Mouse (Mus musculus) limb, embryonic 14.5 days (tissue): ENCODE data around the gene Lamtor2. TPM values are rescaled to one million over a fixed set of nuclear protein-coding genes. Genes with fewer than 3 reads are reported as not detected.
"Not testable (repeated sequence)": the region's sequence is repeated elsewhere in the genome, so short reads cannot be mapped to it uniquely, and the experiment has no call there.

Experiments used
- ATAC-seq: fragments of 200-750 bp; cut with Nextera tagmentation; 2 replicates; pipeline ENCODE4 v1.8.0; 2017; ENCODE audit warnings: low read depth, moderate number of reproducible peaks, moderate TSS enrichment; ENCODE audit not compliant: low FRiP score
- DNase-seq: peaks from one replicate; pipeline ENCODE4 v3.0.0-alpha.2; 2015; ENCODE audit warnings: low spot score
- H3K27ac ChIP-seq: fragments of 300-500 bp; sonication (generic); replicated peaks from 2 replicates; pipeline ENCODE4 v1.5.1; 2014; ENCODE audit warnings: low read depth, mild to moderate bottlenecking, low read length, moderate library complexity, mixed read lengths
- H3K27me3 ChIP-seq: fragments of 300-500 bp; sonication (generic); 2 replicates; pipeline ENCODE4 v1.6.1; 2014; ENCODE audit warnings: low read length, mixed read lengths; ENCODE audit not compliant: control insufficient read depth, insufficient read depth
- H3K36me3 ChIP-seq: fragments of 300-500 bp; sonication (generic); 2 replicates; pipeline ENCODE4 v1.6.1; 2014; ENCODE audit warnings: mild to moderate bottlenecking, low read length, moderate library complexity, mixed read lengths; ENCODE audit not compliant: control insufficient read depth, insufficient read depth
- H3K4me1 ChIP-seq: fragments of 300-500 bp; sonication (generic); 2 replicates; pipeline ENCODE4 v1.6.1; 2014; ENCODE audit warnings: antibody characterized with exemption, low read length, mixed read lengths; ENCODE audit not compliant: control insufficient read depth, insufficient read depth
- H3K4me2 ChIP-seq: fragments of 300-500 bp; sonication (generic); replicated peaks from 2 replicates; pipeline ENCODE4 v1.6.1; 2014; ENCODE audit warnings: low read depth, mild to moderate bottlenecking, low read length, moderate library complexity; ENCODE audit not compliant: severe bottlenecking
- H3K4me3 ChIP-seq: fragments of 300-500 bp; sonication (generic); replicated peaks from 2 replicates; pipeline ENCODE4 v1.5.1; 2014; ENCODE audit warnings: low read length
- H3K9ac ChIP-seq: fragments of 300-500 bp; sonication (generic); 2 replicates; pipeline ENCODE4 v1.6.1; 2014; ENCODE audit warnings: mild to moderate bottlenecking, low read depth, low read length, moderate library complexity; ENCODE audit not compliant: severe bottlenecking
- H3K9me3 ChIP-seq: fragments of 300-500 bp; sonication (generic); 2 replicates; pipeline ENCODE4 v1.6.1; 2016; ENCODE audit warnings: low read length; ENCODE audit not compliant: control insufficient read depth
- POLR2A ChIP-seq: fragments of 200-500 bp; IDR thresholded peaks from 2 replicates; pipeline ENCODE4 v1.8.0; 2012; ENCODE audit warnings: inconsistent platforms, mild to moderate bottlenecking, moderate library complexity, borderline replicate concordance; ENCODE audit not compliant: insufficient read depth, insufficient read length; ENCODE audit errors: extremely low read depth
- WGBS: fragments of 180-500 bp; shearing (Covaris S2); extraction: QIAGEN DNeasy Blood & Tissue Kit; methylation state at CpG from one replicate; pipeline ENCODE4 v1.1.7; 2014; 5-methylcytosine and 5-hydroxymethylcytosine counted together
- polyA plus RNA-seq, 2 experiments: library from polyadenylated mRNA; depleted of rRNA in 1 of 2; stranded (reverse) in 1 of 2; unstranded in 1 of 2; fragments of >200 nt; fragmentation: Nextera tagmentation in 1 of 2; extraction: Ambion mirVana in 1 of 2; gene quantifications; 2 replicates each; pipeline versions ENCODE4 v1.2.1 to v1.2.3; 2012 to 2014

The Lamtor2 gene
- 92.5 and 117 TPM in 2 replicates for polyA plus RNA-seq (2012; rRNA removed)
- 100 and 103 TPM in 2 replicates for polyA plus RNA-seq (2014; fragmentation: Nextera tagmentation; extraction: Ambion mirVana)

DNA sequence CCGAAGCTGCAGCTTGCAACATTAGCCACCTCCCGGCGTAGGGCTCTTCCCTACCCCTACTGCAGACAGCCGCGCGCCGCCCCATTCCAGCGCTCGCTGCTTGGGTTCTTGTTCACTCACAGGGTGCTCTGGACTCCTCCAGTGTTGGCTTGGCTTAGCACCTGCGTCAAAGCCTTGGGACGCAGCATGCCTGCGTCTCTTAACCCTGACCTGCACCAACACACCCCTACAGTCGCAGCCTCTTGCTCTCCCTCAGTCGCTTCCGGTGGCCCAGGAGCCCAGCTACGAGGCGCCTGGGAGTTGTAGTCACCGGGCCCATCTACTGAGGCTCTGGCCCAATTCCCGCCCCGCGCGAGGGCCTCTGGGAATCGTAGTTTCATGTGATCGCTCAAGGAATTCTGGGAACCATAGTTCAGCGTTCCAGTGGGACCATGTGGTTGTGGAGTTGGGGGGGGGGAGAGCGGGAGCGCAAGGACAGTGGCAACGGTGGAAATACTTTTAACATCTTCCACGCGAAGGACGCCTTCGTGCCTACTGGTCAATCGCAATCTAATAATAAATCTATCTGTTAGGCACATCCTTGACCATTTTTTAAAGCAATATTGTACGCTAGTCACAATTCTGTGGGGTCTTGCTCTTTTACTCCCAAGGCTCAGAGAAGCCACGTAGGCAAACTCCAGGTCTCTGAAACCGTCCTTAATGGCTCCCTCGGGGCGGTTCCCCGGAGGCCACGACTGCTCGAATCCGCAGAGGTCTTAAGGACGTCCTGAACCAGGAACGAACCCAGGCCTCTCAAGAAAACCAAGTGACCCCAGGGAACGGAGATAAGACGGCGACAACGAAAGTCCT is at the start of gene Lamtor2:
Lamtor2 (minus strand) TSS at position 399 of the 849 bp plus-strand sequence.
- peak within 1 kb of the TSS; percentile 92 for H3K4me2 ChIP-seq
- ATAC-seq (peak; percentile 90), DNase-seq (peak; percentile 100)
- H3K9ac ChIP-seq, result peak within 1 kb of the TSS; percentile 84
- no peaks in the 10 kb centered on the region for H3K27me3 ChIP-seq
- H3K27ac ChIP-seq, result peak within 1 kb of the TSS; percentile 95
- H3K4me3 ChIP-seq, result peak within 1 kb of the TSS; percentile 87
- WGBS, result under 1% methylated on average over 48 of the region's 48 CpGs
- H3K4me1 ChIP-seq, result peaks cover 9% of the 10 kb centered on the region
- peak; percentile 64; the same call in 1 of the 2 replicates for TF ChIP-seq POLR2A
- no peaks in the 10 kb centered on the region for H3K9me3 ChIP-seq
- H3K36me3 ChIP-seq, result peaks cover 23% of the 10 kb centered on the region

DNA sequence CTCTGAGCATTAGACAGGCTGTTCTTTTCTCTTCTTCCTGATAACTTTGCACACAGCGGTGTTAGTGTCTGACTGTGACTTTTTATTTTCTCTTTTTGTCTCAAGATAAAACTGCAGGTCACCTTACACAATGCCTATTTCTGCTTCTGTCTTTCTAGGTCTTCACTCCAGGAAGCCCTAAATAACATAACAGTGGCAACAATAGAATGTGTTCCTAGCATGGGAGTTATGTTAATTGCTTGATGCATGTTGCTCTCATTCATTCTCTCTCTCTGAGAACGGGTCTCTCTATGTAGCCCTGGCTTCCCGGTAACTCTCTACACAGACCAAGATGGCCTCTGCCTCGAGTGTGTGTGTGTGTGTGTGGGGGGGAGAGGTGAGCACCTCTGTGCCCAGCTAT is 49.6 kb upstream of the Lamtor2 start:
- Histone ChIP-seq H3K9me3 (no peaks in the 10 kb centered on the region), H3K4me3 (no peak overlapping the region), H3K27me3 (no peaks in the 10 kb centered on the region), H3K4me2 (no peak overlapping the region), H3K36me3 (no peaks in the 10 kb centered on the region), H3K9ac (no peak overlapping the region), H3K4me1 (0 out of 2 replicates have a peak, but pooled peaks cover 2% of the 10 kb centered on the region), H3K27ac (no peak overlapping the region)
- no peak for TF ChIP-seq POLR2A
- WGBS, result 79% methylated on average over 4 of the region's 4 CpGs
- DNase-seq, result no peak
- no peak for ATAC-seq

DNA sequence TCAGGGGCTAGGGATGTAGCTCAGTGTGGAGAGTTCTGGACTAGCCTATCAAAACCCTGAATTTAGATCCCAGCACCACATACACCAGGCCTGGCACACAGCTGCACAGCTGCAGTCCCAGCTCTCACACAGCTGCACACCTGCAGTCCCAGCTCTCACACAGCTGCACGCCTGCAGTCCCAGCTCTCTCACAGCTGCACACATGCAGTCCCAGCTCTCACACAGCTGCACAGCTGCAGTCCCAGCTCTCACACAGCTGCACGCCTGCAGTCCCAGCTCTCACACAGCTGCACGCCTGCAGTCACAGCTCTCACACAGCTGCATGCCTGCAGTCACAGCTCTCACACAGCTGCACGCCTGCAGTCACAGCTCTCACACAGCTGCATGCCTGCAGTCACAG is 43.7 kb upstream of the Lamtor2 start:
- H3K4me3 ChIP-seq, ATAC-seq, H3K9ac ChIP-seq, H3K36me3 ChIP-seq, DNase-seq, H3K4me2 ChIP-seq, H3K27ac ChIP-seq, H3K9me3 ChIP-seq, H3K27me3 ChIP-seq, H3K4me1 ChIP-seq: not testable (repeated sequence)
- WGBS, result 68% methylated on average over 4 of the region's 4 CpGs

DNA sequence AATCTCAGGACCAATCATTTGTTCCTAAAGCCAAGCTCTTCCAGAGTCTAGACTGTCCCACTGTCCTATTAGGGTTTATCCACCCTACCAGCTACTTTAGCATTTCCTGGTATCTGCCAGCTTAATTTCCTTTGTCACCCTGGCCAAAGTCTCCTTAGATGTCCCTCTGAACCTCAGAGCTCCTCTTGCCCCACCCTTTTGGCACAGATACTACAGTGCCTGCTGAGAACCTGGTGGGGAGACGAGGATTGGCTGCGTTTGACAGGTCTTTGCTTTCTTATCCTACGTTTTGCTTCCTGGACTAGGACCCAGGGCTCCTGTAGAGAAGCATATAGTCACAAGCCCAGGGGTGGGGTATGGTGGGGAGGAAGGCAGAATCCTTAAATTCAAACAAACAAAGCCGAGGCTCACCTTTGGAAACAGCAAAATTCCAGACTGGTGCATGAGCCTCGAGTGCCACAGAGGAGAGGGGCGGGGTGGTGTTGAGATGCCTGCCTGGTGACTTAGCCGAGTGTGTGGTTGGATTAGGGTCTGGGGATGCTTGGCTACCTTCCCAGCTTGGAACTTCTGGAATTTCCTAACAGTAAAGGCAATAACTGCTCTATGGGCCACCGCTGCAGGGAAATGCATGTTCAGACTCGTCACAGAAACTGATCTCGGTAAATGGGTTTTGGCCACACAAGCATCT is 41.2 kb upstream of the Lamtor2 start:
- H3K36me3 ChIP-seq, result no peaks in the 10 kb centered on the region; the same call in 1 of the 2 replicates
- peaks cover 5% of the 10 kb centered on the region; the same call in 1 of the 2 replicates for H3K4me1 ChIP-seq
- no peak overlapping the region for H3K9ac ChIP-seq
- DNase-seq, result peak; percentile 73
- ATAC-seq, result peak; percentile 38; the same call in 1 of the 2 replicates
- no peaks in the 10 kb centered on the region for H3K9me3 ChIP-seq
- H3K4me3 ChIP-seq, result no peak overlapping the region
- WGBS, result 36% methylated on average over 10 of the region's 10 CpGs
- H3K27ac ChIP-seq, result no peak overlapping the region
- peak overlapping the region; percentile 22; the same call in 1 of the 2 replicates for H3K4me2 ChIP-seq
- no peaks in the 10 kb centered on the region for H3K27me3 ChIP-seq
- TF ChIP-seq POLR2A, result no peak

DNA sequence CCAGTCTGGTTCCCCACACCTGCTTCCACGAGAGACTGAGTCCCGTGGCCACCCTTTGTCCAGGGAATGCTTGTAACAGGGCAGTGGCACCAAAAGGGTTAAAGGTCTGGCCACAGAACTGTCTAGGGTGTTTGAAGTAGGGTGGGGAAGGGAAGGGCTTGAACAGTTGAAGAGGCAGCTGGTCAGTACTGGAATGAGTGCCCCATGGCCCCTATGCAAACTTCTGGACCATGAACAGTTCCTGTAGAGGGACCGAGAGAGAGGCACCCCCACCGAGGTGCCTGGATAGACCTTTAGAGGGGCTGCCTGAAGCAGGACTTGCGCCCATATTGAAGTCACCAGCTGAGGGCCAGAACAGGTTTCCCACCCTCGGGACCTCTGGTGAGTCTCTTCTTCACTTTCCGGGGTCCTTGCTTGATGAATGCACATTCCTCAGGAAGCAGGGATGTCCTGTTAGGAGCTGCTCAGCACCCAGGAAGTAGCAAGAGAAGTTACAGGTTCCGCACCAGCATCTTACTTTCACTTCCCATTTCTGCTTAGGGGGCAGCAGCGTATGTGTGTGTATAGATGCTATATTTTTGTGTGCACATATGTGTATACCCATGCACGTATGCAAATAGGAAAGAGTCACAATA is 40.2 kb upstream of the Lamtor2 start:
- Histone ChIP-seq H3K4me1 (peaks cover 5% of the 10 kb centered on the region; the same call in 1 of the 2 replicates), H3K9me3 (no peaks in the 10 kb centered on the region), H3K27me3 (no peaks in the 10 kb centered on the region), H3K36me3 (peaks cover 9% of the 10 kb centered on the region), H3K27ac (no peak overlapping the region), H3K4me2 (no peak overlapping the region), H3K4me3 (no peak overlapping the region), H3K9ac (no peak overlapping the region)
- ATAC-seq (no peak), DNase-seq (no peak)
- no peak for TF ChIP-seq POLR2A
- 75% methylated on average over 10 of the region's 10 CpGs for WGBS
